Mouse (Mus musculus) A20 (cell line): ENCODE results near the gene 2010111I01Rik.

Experiments used
- DNase-seq: peaks from one replicate; pipeline ENCODE4 v3.0.0-alpha.2; 2011; ENCODE audit warnings: low read depth, low spot score

The 2010111I01Rik gene

DNA sequence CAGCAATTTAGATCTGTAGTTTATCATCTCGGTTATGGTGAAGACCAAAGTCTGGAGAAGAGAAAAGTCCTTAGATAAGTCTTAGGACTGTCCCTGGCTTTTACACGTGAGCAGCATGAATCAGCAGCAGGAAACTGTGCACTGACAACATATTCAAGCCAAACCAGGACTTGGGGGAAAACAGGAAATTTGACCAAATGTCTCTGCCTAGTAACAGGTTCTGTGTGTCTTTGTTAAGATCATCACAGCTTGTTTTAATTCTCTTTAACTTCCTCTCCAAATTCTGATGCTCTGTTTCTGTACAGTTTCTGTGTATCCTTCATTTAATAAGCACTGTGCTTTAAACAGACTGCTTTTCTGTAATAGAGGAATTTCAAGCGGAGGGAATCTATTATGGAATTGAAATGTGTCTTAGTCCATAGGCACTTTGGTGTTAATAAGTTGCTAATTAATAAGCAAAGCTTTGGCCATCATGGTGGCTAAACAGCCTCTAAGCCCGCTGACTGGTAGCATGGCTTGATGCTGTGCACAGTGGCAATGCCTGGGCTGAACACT, 147.4 kb downstream of the 2010111I01Rik start:
- DNase-seq, result no peak

- DNase-seq, result no peak
These were observed 148.1 kb downstream of the 2010111I01Rik start for GRCm38 (mm10) chr13:63112598-63113372.

- no peak for DNase-seq
These were observed 149.2 kb downstream of the 2010111I01Rik start for GRCm38 (mm10) chr13:63113881-63114301.

GRCm38 (mm10) chr13:63115187-63115784, 150.6 kb downstream of the 2010111I01Rik start:
- no peak for DNase-seq

- no peak for DNase-seq
These were observed 152.9 kb downstream of the 2010111I01Rik start for GRCm38 (mm10) chr13:63117495-63118184.

DNA sequence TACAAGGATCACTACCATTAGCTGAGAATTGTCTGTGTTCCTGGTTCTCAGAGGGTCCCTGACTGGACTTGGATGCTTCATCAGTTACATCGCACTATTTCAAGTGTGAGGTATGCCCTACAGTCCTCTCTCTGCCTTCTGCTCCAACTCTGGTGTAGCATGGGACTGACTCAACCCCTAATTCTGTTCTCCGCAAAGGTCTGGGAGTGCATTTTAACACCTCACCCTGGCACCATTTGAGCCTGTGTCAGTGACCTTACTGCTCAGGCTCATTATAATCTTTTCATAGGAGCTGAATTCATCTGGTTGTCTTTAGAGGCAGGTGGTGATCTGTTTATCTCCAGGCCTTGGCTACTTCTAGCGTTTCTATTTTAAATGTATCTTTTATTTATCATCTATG, 154.0 kb downstream of the 2010111I01Rik start:
- DNase-seq, result no peak

GRCm38 (mm10) chr13:63120296-63120695, 155.6 kb downstream of the 2010111I01Rik start:
- no peak for DNase-seq

DNA sequence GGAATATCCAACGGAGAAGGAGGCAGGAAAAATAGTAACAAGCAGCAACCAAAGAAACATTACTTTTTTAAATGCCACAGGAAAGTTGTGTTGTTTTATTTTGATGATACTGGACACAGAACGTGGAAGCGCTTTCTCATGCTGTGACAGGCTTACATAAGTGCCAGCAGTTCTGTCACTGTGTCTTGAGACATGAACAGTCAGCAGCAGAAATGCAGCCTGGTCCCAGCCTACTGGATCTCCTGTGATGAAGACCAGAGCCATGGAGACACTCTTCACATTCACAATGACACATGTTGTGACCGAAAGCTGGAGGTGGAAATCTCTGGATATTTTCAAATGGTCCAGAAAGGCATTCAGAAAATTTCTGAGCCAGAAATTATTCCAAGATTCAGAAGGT, 157.1 kb downstream of the 2010111I01Rik start:
- no peak for DNase-seq

- DNase-seq, result no peak
These were observed 161.5 kb downstream of the 2010111I01Rik start for GRCm38 (mm10) chr13:63126206-63126605.

GRCm38 (mm10) chr13:63127516-63127915, 162.8 kb downstream of the 2010111I01Rik start:
- no peak for DNase-seq

DNA sequence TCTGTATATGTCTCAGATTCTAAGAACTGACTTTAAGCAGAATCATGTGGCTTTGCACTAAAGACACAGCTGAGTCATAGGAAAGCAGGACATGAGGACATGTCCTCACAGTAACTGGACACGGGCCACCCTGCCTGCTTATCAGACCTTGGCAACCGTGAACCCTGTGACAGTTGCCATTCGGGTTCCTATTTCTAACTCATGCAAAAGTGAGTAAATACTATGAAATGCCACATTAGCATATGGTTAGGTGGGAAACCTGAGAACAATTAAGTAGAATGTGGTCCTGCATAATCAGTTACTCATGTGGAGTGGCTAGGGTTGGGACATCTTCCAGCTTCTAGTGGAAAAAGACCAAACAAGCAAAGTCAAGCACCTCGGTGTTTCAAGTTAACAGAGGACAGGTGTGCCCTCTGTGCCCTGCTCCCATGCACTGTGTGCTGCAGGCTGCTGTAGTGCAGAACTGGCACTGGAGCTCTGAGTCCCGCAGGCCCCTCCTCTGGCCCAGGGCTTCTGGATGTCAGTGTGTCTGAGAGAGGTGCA, 170.3 kb downstream of the 2010111I01Rik start:
- no peak for DNase-seq

GRCm38 (mm10) chr13:63135994-63136393, 171.3 kb downstream of the 2010111I01Rik start:
- no peak for DNase-seq

GRCm38 (mm10) chr13:63136775-63137174, 172.1 kb downstream of the 2010111I01Rik start:
- peak; percentile 34 for DNase-seq

DNA sequence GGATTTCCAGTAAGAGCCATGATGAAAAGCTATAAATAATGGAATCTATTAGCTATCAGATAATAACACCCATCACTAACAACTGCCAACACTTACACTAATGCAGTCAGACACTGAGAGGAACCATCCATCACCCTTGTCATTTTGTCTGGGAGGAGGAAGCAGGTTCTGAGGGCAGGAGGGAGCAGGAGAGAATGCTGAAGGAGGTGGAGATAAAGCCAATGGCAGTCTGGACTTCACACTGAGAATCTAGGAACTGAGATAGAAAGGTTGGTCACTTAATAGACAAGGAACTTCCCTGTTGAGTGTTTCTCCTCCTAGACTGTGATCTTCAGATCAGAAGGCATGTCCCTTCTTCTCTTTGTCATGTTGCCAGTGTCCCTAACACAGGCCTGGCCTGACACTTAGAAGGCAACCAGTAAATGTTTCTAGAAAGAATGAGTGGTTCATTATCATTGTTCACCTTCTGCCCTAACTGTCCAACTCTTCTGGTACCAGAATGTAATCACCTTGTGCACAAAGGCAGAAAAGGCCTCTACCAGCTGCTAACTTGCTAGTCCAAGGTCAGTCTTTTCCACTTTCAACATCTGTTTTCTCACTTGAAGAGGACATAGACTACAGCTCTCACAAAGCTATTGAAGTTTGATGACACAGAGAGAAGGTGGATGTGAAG, 173.8 kb downstream of the 2010111I01Rik start:
- DNase-seq, result no peak

DNA sequence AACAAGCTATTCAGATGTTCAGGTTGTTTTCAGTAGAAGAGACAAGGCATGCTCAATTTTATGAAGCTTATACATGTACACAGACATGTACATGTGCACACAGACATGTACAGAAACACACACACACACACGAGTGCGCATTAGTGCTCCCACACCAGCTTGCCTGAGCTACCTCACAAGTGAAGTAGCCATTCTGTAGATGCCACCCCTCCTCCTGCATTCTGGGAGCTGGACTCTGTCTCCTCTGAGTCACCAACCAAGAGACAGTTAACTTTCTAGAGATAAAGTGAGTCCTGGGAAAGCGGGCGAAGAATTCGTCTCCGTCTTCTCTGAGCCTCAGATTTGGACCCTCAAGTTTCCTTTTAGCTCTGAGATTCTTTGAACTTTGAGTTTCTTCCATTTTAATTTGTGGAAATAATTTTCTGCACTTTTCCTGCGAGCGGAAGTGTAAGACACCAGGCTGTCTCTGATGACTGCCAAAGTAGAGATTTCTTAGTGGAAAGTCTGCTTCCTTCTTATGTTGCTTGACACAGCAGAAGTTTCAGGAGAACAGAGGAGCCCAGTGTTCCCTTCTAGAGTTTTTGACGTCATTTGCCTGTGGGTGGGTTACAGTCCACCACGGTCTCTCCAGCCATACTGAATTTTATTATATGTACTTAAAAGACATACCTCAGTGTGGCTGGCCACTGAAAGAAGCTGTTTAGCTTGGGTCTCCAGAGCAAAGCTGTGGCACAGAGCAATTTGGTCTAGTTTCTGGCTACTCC, 175.0 kb downstream of the 2010111I01Rik start:
- DNase-seq, result no peak

DNA sequence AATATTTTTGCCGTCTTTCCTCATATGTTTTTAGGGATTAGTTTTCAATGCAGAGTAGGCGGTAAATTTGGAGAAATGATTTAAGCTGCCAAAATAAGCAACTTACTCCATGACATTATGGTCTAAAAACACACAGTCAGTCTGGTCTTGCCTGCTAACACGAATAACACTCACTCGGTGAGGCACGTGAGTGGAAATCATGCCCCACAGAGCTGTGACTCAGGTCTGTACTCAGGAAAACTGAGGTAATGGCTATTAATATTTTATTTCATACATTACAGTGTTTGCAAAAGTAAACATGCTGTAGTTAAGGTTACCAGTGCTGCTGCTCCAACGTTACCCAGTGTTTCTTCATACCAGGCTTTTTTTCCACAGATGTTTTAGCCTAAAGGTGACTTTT, 176.1 kb downstream of the 2010111I01Rik start:
- DNase-seq, result no peak

DNA sequence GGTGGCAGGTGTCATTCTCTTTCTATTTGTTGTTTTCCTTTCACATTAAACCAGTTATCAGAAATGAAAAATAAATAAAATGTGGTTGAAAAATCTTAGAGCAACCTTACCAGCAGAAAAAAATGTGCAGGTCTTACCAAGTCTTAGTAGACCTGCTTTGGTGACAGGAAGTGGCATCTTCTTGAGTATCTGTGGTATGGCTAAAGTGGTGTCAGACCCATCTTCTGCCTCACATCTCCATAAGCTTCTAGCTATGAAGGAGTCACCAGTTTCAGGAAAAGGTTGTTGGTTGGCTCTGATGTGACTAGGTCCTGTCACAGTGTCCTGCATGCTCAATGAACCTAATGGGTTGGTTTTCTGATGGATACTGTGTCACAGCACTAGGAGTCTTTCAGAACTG, 176.6 kb downstream of the 2010111I01Rik start:
- DNase-seq, result no peak

DNA sequence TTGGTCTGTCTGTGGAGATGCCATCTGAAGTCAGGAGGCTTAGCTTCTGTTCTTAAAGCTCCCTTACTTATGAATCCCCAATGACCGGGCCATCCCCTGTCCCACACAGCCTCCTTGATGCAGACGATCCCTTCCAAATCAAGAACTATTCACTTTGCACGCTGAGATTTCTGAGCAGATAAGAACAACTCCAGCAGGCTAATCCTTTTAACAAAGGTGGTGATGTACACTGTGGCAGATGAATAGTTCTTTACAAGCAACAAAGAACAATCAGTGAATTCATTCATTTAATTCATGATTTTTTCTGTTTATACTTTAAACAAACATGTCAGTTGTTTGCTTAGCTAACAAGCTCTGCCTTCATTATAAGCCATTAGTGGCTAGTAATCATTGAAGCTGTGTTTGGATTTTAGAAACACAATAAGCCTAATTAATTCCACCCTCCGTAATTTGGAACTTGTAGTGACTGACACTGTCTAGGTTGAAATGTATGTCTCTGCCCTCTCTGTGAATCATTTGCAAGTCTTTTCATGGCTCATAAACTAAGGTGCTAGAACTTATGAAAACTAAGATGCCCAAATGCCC, 182.0 kb downstream of the 2010111I01Rik start:
- DNase-seq, result no peak

DNA sequence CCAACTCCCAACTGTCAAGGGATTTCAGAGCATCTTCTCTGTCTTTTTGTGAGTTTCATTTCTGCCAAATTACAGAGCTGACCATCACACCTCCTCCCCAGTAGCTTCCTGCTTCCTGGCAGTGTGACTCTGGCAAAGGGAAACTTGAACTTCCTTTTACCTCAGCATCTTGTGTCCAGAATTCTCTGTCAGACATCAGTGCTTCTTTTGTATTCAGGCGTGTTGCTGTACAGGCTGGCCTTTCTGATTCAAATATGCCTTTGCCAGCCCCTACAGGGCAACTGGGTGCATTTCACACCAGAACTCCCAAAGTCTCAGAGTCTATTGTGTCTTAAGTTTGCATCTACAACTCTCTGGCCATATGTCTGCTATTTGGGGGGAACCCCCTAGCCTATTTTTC, 183.5 kb downstream of the 2010111I01Rik start:
- no peak for DNase-seq

- DNase-seq, result no peak
These were observed 185.9 kb downstream of the 2010111I01Rik start for GRCm38 (mm10) chr13:63150470-63151020.
